Mouse (Mus musculus): ENCODE data around the gene Plb1. TPM values are rescaled to one million over a fixed set of nuclear protein-coding genes. Genes with fewer than 3 reads are reported as not detected.

The Plb1 gene
- polyA plus RNA-seq, 1 experiment = 77.1 TPM

GRCm38 (mm10) chr5:32215510-32215909, 17.0 kb upstream of the Plb1 start:
- Histone ChIP-seq H3K27ac (ENCODE audit: control insufficient read depth, insufficient read depth, low read depth, low read length) (no peak overlapping the region), H3K36me3 (ENCODE audit: control insufficient read depth, insufficient read depth, low read length) (no peaks in the 10 kb centered on the region), H3K27me3 (ENCODE audit: control insufficient read depth, insufficient read depth, low read length) (no peaks in the 10 kb centered on the region), H3K4me1 (ENCODE audit: control insufficient read depth, insufficient read depth, low read length) (no peaks in the 10 kb centered on the region), H3K4me3 (ENCODE audit: control insufficient read depth, low read depth, low read length) (no peak overlapping the region)
- TF ChIP-seq POLR2A (IDR thresholded peaks at IDR 0.05; ENCODE audit: control insufficient read depth, low read depth, low read length) (no peak), CTCF (IDR thresholded peaks at IDR 0.05; ENCODE audit: control insufficient read depth, insufficient read depth, insufficient replicate concordance, low read depth, low read length) (peak; percentile 42; the same call in 1 of the 2 replicates)

GRCm38 (mm10) chr5:32216465-32216864, 16.0 kb upstream of the Plb1 start:
- Histone ChIP-seq H3K4me1 (ENCODE audit: control insufficient read depth, insufficient read depth, low read length) (no peaks in the 10 kb centered on the region), H3K4me3 (ENCODE audit: control insufficient read depth, low read depth, low read length) (no peak overlapping the region), H3K36me3 (ENCODE audit: control insufficient read depth, insufficient read depth, low read length) (no peaks in the 10 kb centered on the region), H3K27ac (ENCODE audit: control insufficient read depth, insufficient read depth, low read depth, low read length) (no peak overlapping the region), H3K27me3 (ENCODE audit: control insufficient read depth, insufficient read depth, low read length) (no peaks in the 10 kb centered on the region)
- TF ChIP-seq POLR2A (IDR thresholded peaks at IDR 0.05; ENCODE audit: control insufficient read depth, low read depth, low read length) = no peak
- no peak for TF ChIP-seq CTCF (IDR thresholded peaks at IDR 0.05; ENCODE audit: control insufficient read depth, insufficient read depth, insufficient replicate concordance, low read depth, low read length)

- H3K4me3 ChIP-seq (ENCODE audit: control insufficient read depth, low read depth, low read length) = peak overlapping the region; percentile 2
- TF ChIP-seq CTCF (IDR thresholded peaks at IDR 0.05; ENCODE audit: control insufficient read depth, insufficient read depth, insufficient replicate concordance, low read depth, low read length) = no peak
- no peak for TF ChIP-seq POLR2A (IDR thresholded peaks at IDR 0.05; ENCODE audit: control insufficient read depth, low read depth, low read length)
- no peaks in the 10 kb centered on the region for H3K36me3 ChIP-seq (ENCODE audit: control insufficient read depth, insufficient read depth, low read length)
- no peaks in the 10 kb centered on the region for H3K4me1 ChIP-seq (ENCODE audit: control insufficient read depth, insufficient read depth, low read length)
- no peak overlapping the region for H3K27ac ChIP-seq (ENCODE audit: control insufficient read depth, insufficient read depth, low read depth, low read length)
- no peaks in the 10 kb centered on the region for H3K27me3 ChIP-seq (ENCODE audit: control insufficient read depth, insufficient read depth, low read length)
Observed at GRCm38 (mm10) chr5:32217477-32217876, 15.0 kb upstream of the Plb1 start.

GRCm38 (mm10) chr5:32230372-32230771, 2.1 kb upstream of the Plb1 start:
- Histone ChIP-seq H3K27me3 (ENCODE audit: control insufficient read depth, insufficient read depth, low read length) (no peaks in the 10 kb centered on the region), H3K27ac (ENCODE audit: control insufficient read depth, insufficient read depth, low read depth, low read length) (no peak overlapping the region), H3K4me1 (ENCODE audit: control insufficient read depth, insufficient read depth, low read length) (peaks cover 3% of the 10 kb centered on the region), H3K36me3 (ENCODE audit: control insufficient read depth, insufficient read depth, low read length) (no peaks in the 10 kb centered on the region), H3K4me3 (ENCODE audit: control insufficient read depth, low read depth, low read length) (no peak overlapping the region)
- TF ChIP-seq CTCF (IDR thresholded peaks at IDR 0.05; ENCODE audit: control insufficient read depth, insufficient read depth, insufficient replicate concordance, low read depth, low read length) (peak; percentile 54; the same call in 1 of the 2 replicates), POLR2A (IDR thresholded peaks at IDR 0.05; ENCODE audit: control insufficient read depth, low read depth, low read length) (no peak)

- Histone ChIP-seq H3K27ac (ENCODE audit: control insufficient read depth, insufficient read depth, low read depth, low read length) (no peak overlapping the region), H3K27me3 (ENCODE audit: control insufficient read depth, insufficient read depth, low read length) (no peaks in the 10 kb centered on the region)
- TF ChIP-seq CTCF (IDR thresholded peaks at IDR 0.05; ENCODE audit: control insufficient read depth, insufficient read depth, insufficient replicate concordance, low read depth, low read length) (no peak), POLR2A (IDR thresholded peaks at IDR 0.05; ENCODE audit: control insufficient read depth, low read depth, low read length) (no peak)
Observed at GRCm38 (mm10) chr5:32239337-32239736, 6.8 kb downstream of the Plb1 start.

GRCm38 (mm10) chr5:32240741-32241140, 8.2 kb downstream of the Plb1 start:
- no peaks in the 10 kb centered on the region for H3K4me1 ChIP-seq (ENCODE audit: control insufficient read depth, insufficient read depth, low read length)
- H3K36me3 ChIP-seq (ENCODE audit: control insufficient read depth, insufficient read depth, low read length) = no peaks in the 10 kb centered on the region
- H3K27me3 ChIP-seq (ENCODE audit: control insufficient read depth, insufficient read depth, low read length) = no peaks in the 10 kb centered on the region
- TF ChIP-seq POLR2A (IDR thresholded peaks at IDR 0.05; ENCODE audit: control insufficient read depth, low read depth, low read length) (no peak), CTCF (IDR thresholded peaks at IDR 0.05; ENCODE audit: control insufficient read depth, insufficient read depth, insufficient replicate concordance, low read depth, low read length) (no peak)
- H3K4me3 ChIP-seq (ENCODE audit: control insufficient read depth, low read depth, low read length) = no peak overlapping the region
- H3K27ac ChIP-seq (ENCODE audit: control insufficient read depth, insufficient read depth, low read depth, low read length) = no peak overlapping the region

More at GRCm38 (mm10) chr5:32239337-32239736, 6.8 kb downstream of the Plb1 start:
- Histone ChIP-seq H3K4me3 (ENCODE audit: control insufficient read depth, low read depth, low read length) (no peak overlapping the region), H3K4me1 (ENCODE audit: control insufficient read depth, insufficient read depth, low read length) (no peaks in the 10 kb centered on the region), H3K36me3 (ENCODE audit: control insufficient read depth, insufficient read depth, low read length) (no peaks in the 10 kb centered on the region)

- Histone ChIP-seq H3K4me3 (ENCODE audit: control insufficient read depth, low read depth, low read length) (no peak overlapping the region), H3K27ac (ENCODE audit: control insufficient read depth, insufficient read depth, low read depth, low read length) (no peak overlapping the region), H3K36me3 (ENCODE audit: control insufficient read depth, insufficient read depth, low read length) (no peaks in the 10 kb centered on the region), H3K4me1 (ENCODE audit: control insufficient read depth, insufficient read depth, low read length) (no peaks in the 10 kb centered on the region), H3K27me3 (ENCODE audit: control insufficient read depth, insufficient read depth, low read length) (no peaks in the 10 kb centered on the region)
- TF ChIP-seq POLR2A (IDR thresholded peaks at IDR 0.05; ENCODE audit: control insufficient read depth, low read depth, low read length) = no peak
- TF ChIP-seq CTCF (IDR thresholded peaks at IDR 0.05; ENCODE audit: control insufficient read depth, insufficient read depth, insufficient replicate concordance, low read depth, low read length) = no peak
Observed at GRCm38 (mm10) chr5:32243286-32243885, 10.9 kb downstream of the Plb1 start.
